Mouse (Mus musculus) thymus, postnatal 4 days (tissue): Measurements from ENCODE around the gene Elf2.

ENCODE experiments used
- DNase-seq: peaks from one replicate; pipeline ENCODE4 v3.0.0; 2021

Gene Elf2

GRCm38 (mm10) chr3:51206521-51206920, 133.9 kb downstream of the Elf2 start:
- DNase-seq: no peak

GRCm38 (mm10) chr3:51204897-51205296, 135.6 kb downstream of the Elf2 start:
- DNase-seq: no peak

- peak; percentile 37 for DNase-seq
These were observed 136.0 kb downstream of the Elf2 start for GRCm38 (mm10) chr3:51204441-51204840.

GRCm38 (mm10) chr3:51203906-51204305, 136.6 kb downstream of the Elf2 start:
- no peak for DNase-seq
